Mouse (Mus musculus) liver, embryonic 13.5 days (tissue): ENCODE measurements around the gene Zdhhc12. TPM values are rescaled to one million over a fixed set of nuclear protein-coding genes. Genes with fewer than 3 reads are reported as not detected.

Source experiments
- ATAC-seq: fragments of 200-750 bp; cut with Nextera tagmentation; 2 replicates; pipeline ENCODE4 v1.8.0; 2017; ENCODE audit warnings: low read depth, mild to moderate bottlenecking, moderate number of reproducible peaks, moderate library complexity
- DNase-seq: peaks from one replicate; pipeline ENCODE4 v3.0.0; 2022
- H3K27ac ChIP-seq: fragments of 300-500 bp; sonication (generic); 2 replicates; pipeline ENCODE4 v1.5.1; 2015; ENCODE audit warnings: moderate library complexity, mild to moderate bottlenecking, inconsistent platforms
- H3K27me3 ChIP-seq: fragments of 300-500 bp; sonication (generic); 2 replicates; pipeline ENCODE4 v1.6.1; 2015; ENCODE audit warnings: mild to moderate bottlenecking, inconsistent platforms
- H3K36me3 ChIP-seq: fragments of 300-500 bp; sonication (generic); 2 replicates; pipeline ENCODE4 v1.6.1; 2015; ENCODE audit warnings: mild to moderate bottlenecking, inconsistent platforms
- H3K4me1 ChIP-seq: fragments of 300-500 bp; sonication (generic); replicated peaks from 2 replicates; pipeline ENCODE4 v1.6.1; 2015; ENCODE audit warnings: inconsistent platforms
- H3K4me2 ChIP-seq: fragments of 300-500 bp; sonication (generic); 2 replicates; pipeline ENCODE4 v1.6.1; 2015; ENCODE audit warnings: inconsistent platforms, mild to moderate bottlenecking, moderate library complexity
- H3K4me3 ChIP-seq: fragments of 300-500 bp; sonication (generic); replicated peaks from 2 replicates; pipeline ENCODE4 v1.5.1; 2015; ENCODE audit warnings: mild to moderate bottlenecking, inconsistent platforms
- H3K9ac ChIP-seq: fragments of 300-500 bp; sonication (generic); 2 replicates; pipeline ENCODE4 v1.6.1; 2015; ENCODE audit warnings: mild to moderate bottlenecking, inconsistent platforms
- H3K9me3 ChIP-seq: fragments of 300-500 bp; sonication (generic); replicated peaks from 2 replicates; pipeline ENCODE4 v1.6.1; 2016; ENCODE audit warnings: inconsistent platforms
- WGBS: fragments of 180-500 bp; shearing (Covaris S2); methylation state at CpG from one replicate; pipeline ENCODE4 v1.1.7; 2015; ENCODE audit not compliant: insufficient replicate concordance; 5-methylcytosine and 5-hydroxymethylcytosine counted together
- polyA plus RNA-seq: library from polyadenylated mRNA; unstranded; fragments of >200 nt; fragmentation: Nextera tagmentation; extraction: Ambion mirVana; gene quantifications from 2 replicates; pipeline ENCODE4 v1.2.1, GENCODE M21; 2015

Gene Zdhhc12
- polyA plus RNA-seq, 1 experiment from 2014 or later = 23.9 TPM

- Histone ChIP-seq H3K9ac (peak overlapping the region; percentile 79; the same call in 1 of the 2 replicates), H3K4me2 (peak overlapping the region; percentile 99), H3K27ac (peak overlapping the region; percentile 53; the same call in 1 of the 2 replicates), H3K4me1 (peaks cover 31% of the 10 kb centered on the region), H3K9me3 (no peaks in the 10 kb centered on the region), H3K27me3 (no peaks in the 10 kb centered on the region), H3K4me3 (peak overlapping the region; percentile 71), H3K36me3 (peaks cover 16% of the 10 kb centered on the region)
- DNase-seq (no peak), ATAC-seq (no peak)
- WGBS = 48% methylated on average over 6 of the region's 6 CpGs
Observed at GRCm38 (mm10) chr2:30076959-30077358, 16.5 kb downstream of the Zdhhc12 start.

GRCm38 (mm10) chr2:30076439-30076838 is 17.0 kb downstream of the Zdhhc12 start:
- DNase-seq (no peak), ATAC-seq (no peak)
- WGBS = 85% methylated on average over 9 of the region's 9 CpGs
- Histone ChIP-seq H3K4me3 (no peak overlapping the region), H3K27ac (no peak overlapping the region), H3K9ac (no peak overlapping the region), H3K9me3 (no peaks in the 10 kb centered on the region), H3K4me1 (peaks cover 31% of the 10 kb centered on the region), H3K4me2 (no peak overlapping the region), H3K27me3 (no peaks in the 10 kb centered on the region), H3K36me3 (peaks cover 19% of the 10 kb centered on the region)

- no peaks in the 10 kb centered on the region for H3K9me3 ChIP-seq
- 64% methylated on average over 3 of the region's 3 CpGs for WGBS
- DNase-seq = no peak
- no peak overlapping the region for H3K9ac ChIP-seq
- no peak overlapping the region for H3K27ac ChIP-seq
- peaks cover 21% of the 10 kb centered on the region for H3K36me3 ChIP-seq
- H3K27me3 ChIP-seq = no peaks in the 10 kb centered on the region
- H3K4me1 ChIP-seq = peaks cover 31% of the 10 kb centered on the region
- no peak overlapping the region for H3K4me2 ChIP-seq
- H3K4me3 ChIP-seq = no peak overlapping the region
- no peak for ATAC-seq
Observed at GRCm38 (mm10) chr2:30075625-30076024, 17.8 kb downstream of the Zdhhc12 start.

- Histone ChIP-seq H3K27ac (no peak overlapping the region), H3K9me3 (no peaks in the 10 kb centered on the region), H3K27me3 (no peaks in the 10 kb centered on the region), H3K4me3 (no peak overlapping the region), H3K36me3 (peaks cover 44% of the 10 kb centered on the region), H3K4me2 (no peak overlapping the region), H3K4me1 (peaks cover 25% of the 10 kb centered on the region), H3K9ac (no peak overlapping the region)
- DNase-seq (no peak), ATAC-seq (no peak)
- 72% methylated on average over 3 of the region's 3 CpGs for WGBS
Observed at GRCm38 (mm10) chr2:30073285-30073684, 20.2 kb downstream of the Zdhhc12 start.

- H3K27me3 ChIP-seq = no peaks in the 10 kb centered on the region
- no peak overlapping the region for H3K4me3 ChIP-seq
- H3K9ac ChIP-seq = no peak overlapping the region
- 60% methylated on average over 7 of the region's 7 CpGs for WGBS
- peaks cover 48% of the 10 kb centered on the region for H3K36me3 ChIP-seq
- no peaks in the 10 kb centered on the region for H3K9me3 ChIP-seq
- H3K4me2 ChIP-seq = no peak overlapping the region
- DNase-seq (no peak), ATAC-seq (no peak)
- H3K27ac ChIP-seq = no peak overlapping the region
- peaks cover 25% of the 10 kb centered on the region for H3K4me1 ChIP-seq
Observed at GRCm38 (mm10) chr2:30072875-30073274, 20.6 kb downstream of the Zdhhc12 start.

- WGBS = 21% methylated on average over 7 of the region's 7 CpGs
- Histone ChIP-seq H3K27ac (peak overlapping the region; percentile 97), H3K4me3 (peak overlapping the region; percentile 98), H3K4me1 (peaks cover 49% of the 10 kb centered on the region), H3K27me3 (no peaks in the 10 kb centered on the region), H3K9ac (peak overlapping the region; percentile 97), H3K36me3 (peaks cover 40% of the 10 kb centered on the region), H3K9me3 (no peaks in the 10 kb centered on the region), H3K4me2 (peak overlapping the region; percentile 98)
- DNase-seq (no peak), ATAC-seq (no peak)
Observed at GRCm38 (mm10) chr2:30067962-30068361, 25.5 kb downstream of the Zdhhc12 start.

- Histone ChIP-seq H3K4me1 (peaks cover 54% of the 10 kb centered on the region), H3K36me3 (peaks cover 34% of the 10 kb centered on the region), H3K27me3 (no peaks in the 10 kb centered on the region), H3K4me3 (peak overlapping the region; percentile 98), H3K27ac (peak overlapping the region; percentile 97), H3K4me2 (peak overlapping the region; percentile 98), H3K9ac (peak overlapping the region; percentile 97), H3K9me3 (no peaks in the 10 kb centered on the region)
- ATAC-seq = no peak
- DNase-seq = peak; percentile 35
- WGBS = under 1% methylated on average over 49 of the region's 69 CpGs
Observed at GRCm38 (mm10) chr2:30067031-30067888, 26.2 kb downstream of the Zdhhc12 start.

- under 1% methylated on average over 52 of the region's 101 CpGs for WGBS
- Histone ChIP-seq H3K4me2 (peak overlapping the region; percentile 98), H3K9me3 (no peaks in the 10 kb centered on the region), H3K36me3 (peaks cover 30% of the 10 kb centered on the region), H3K27ac (peak overlapping the region; percentile 97), H3K27me3 (no peaks in the 10 kb centered on the region), H3K9ac (peak overlapping the region; percentile 97), H3K4me3 (peak overlapping the region; percentile 98), H3K4me1 (peaks cover 61% of the 10 kb centered on the region)
- DNase-seq (peak; percentile 96), ATAC-seq (peak; percentile 91)
Observed at GRCm38 (mm10) chr2:30066046-30066901, 27.2 kb downstream of the Zdhhc12 start.

- H3K4me3 ChIP-seq = peak overlapping the region; percentile 70
- H3K27ac ChIP-seq = peak overlapping the region; percentile 91
- no peaks in the 10 kb centered on the region for H3K9me3 ChIP-seq
- peak overlapping the region; percentile 98 for H3K4me2 ChIP-seq
- ATAC-seq = no peak
- peak overlapping the region; percentile 86 for H3K9ac ChIP-seq
- peaks cover 15% of the 10 kb centered on the region for H3K36me3 ChIP-seq
- WGBS = 9% methylated on average over 3 of the region's 3 CpGs
- DNase-seq = no peak
- peaks cover 67% of the 10 kb centered on the region for H3K4me1 ChIP-seq
- no peaks in the 10 kb centered on the region for H3K27me3 ChIP-seq
Observed at GRCm38 (mm10) chr2:30064298-30064697, 29.1 kb downstream of the Zdhhc12 start.

GRCm38 (mm10) chr2:30063791-30064190 is 29.7 kb downstream of the Zdhhc12 start:
- H3K9ac ChIP-seq = peak overlapping the region; percentile 86
- H3K4me2 ChIP-seq = peak overlapping the region; percentile 98
- H3K27ac ChIP-seq = peak overlapping the region; percentile 91
- peaks cover 66% of the 10 kb centered on the region for H3K4me1 ChIP-seq
- DNase-seq (no peak), ATAC-seq (no peak)
- H3K9me3 ChIP-seq = no peaks in the 10 kb centered on the region
- no peaks in the 10 kb centered on the region for H3K27me3 ChIP-seq
- peak overlapping the region; percentile 70 for H3K4me3 ChIP-seq
- WGBS = 3% methylated on average over 3 of the region's 3 CpGs
- peaks cover 10% of the 10 kb centered on the region for H3K36me3 ChIP-seq

GRCm38 (mm10) chr2:30063235-30063634 is 30.2 kb downstream of the Zdhhc12 start:
- Histone ChIP-seq H3K4me3 (peak overlapping the region; percentile 70), H3K27ac (peak overlapping the region; percentile 91), H3K4me1 (peaks cover 61% of the 10 kb centered on the region), H3K9ac (peak overlapping the region; percentile 86), H3K27me3 (no peaks in the 10 kb centered on the region), H3K9me3 (no peaks in the 10 kb centered on the region), H3K4me2 (peak overlapping the region; percentile 98), H3K36me3 (peaks cover 4% of the 10 kb centered on the region; the same call in 1 of the 2 replicates)
- DNase-seq (no peak), ATAC-seq (no peak)
- WGBS = under 1% methylated on average over 8 of the region's 8 CpGs
